In the genomic region with DNA sequence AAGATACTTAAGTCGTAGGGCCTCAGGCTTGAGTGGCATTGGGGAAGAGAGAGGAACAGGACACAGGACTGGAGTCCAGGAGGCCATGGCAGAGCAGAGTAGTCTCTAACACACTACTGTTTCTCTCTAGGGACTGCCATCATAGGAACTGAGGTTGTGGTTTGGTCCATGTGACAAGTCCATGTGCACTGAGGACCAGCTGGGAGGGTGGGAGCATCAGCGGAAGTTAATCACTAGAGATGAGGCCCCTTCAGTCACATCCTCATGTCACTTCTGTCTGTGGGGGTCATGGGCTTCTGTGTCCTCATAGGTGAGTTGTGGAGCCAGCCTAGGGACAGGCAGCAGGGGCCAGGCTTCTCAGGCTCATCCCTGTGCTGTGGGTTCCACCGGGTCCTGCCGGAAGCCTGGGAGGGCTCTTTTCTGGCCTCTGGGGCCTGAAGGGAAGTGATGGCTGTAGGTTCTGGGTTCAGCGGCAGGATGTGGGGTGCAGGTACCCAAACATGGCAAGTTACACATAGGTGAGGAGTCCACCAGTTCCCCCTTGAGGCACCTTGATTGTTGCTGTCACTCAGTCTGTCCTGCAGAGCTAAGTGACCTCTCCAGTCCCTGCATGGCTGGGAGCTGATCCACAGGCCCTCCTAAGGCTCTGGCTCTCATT, we compare ENCODE assay signal across 9 mouse cellular contexts. TPM values are rescaled to one million over a fixed set of nuclear protein-coding genes. Genes with fewer than 3 reads are reported as not detected.
DNase-seq lines count a peak whose midpoint lies in the region; ATAC-seq lines count a peak whose summit lies in the region.
"Had no signal": no experiment of that assay in that cellular context is flagged by ENCODE, and none has a peak within 500 bp of the region (broad histone marks: within the 10 kb centered on the region; RNA-seq: fewer than 3 reads in every experiment).

No protein-coding gene starts in this region.

- H3K4me2 ChIP-seq in neural tube, embryonic 14.5 days (ENCODE audit: low read depth, low read length): no peak overlapping the region
- peak overlapping the region; percentile 33; the same call in 1 of the 2 replicates for H3K4me2 ChIP-seq in intestine, embryonic 15.5 days (replicated peaks)

- ATAC-seq in neural tube, embryonic 14.5 days (ENCODE audit: low read depth): no peak
- 0 out of 2 replicates have a peak, but pooled peaks have one; percentile 1 for ATAC-seq in intestine, embryonic 15.5 days

- H3K4me1 ChIP-seq in neural tube, embryonic 14.5 days (ENCODE audit: control insufficient read depth, insufficient read depth, low read length): peaks cover 25% of the 10 kb centered on the region
- peaks cover 44% of the 10 kb centered on the region for H3K4me1 ChIP-seq in intestine, embryonic 15.5 days (replicated peaks)

- no peaks in the 10 kb centered on the region for H3K9me3 ChIP-seq in neural tube, embryonic 14.5 days (ENCODE audit: control insufficient read depth, low read length)
- no peaks in the 10 kb centered on the region for H3K9me3 ChIP-seq in intestine, embryonic 15.5 days

- DNase-seq in heart, adult 11 months: peak; percentile 94
- no peak for DNase-seq in heart, postnatal 25 days (ENCODE audit: low spot score)
- DNase-seq in neural tube, embryonic 10.5 days (ENCODE audit: extremely low spot score, low spot score): no peak
- peak; percentile 64 for DNase-seq in splenic B cell, adult 2 months (ENCODE audit: low read depth, low spot score)
- DNase-seq in frontal cortex, postnatal 14 days (ENCODE audit: low spot score in 2 of 2): no peak
- DNase-seq in adrenal gland, adult 2 months: no peak

- intact Hi-C loops in heart, postnatal 25 days (cut with DNase I): no loop called here

- H3K36me3 ChIP-seq in neural tube, embryonic 14.5 days (ENCODE audit: control insufficient read depth, insufficient read depth, low read length): peaks cover 12% of the 10 kb centered on the region
- peaks cover 7% of the 10 kb centered on the region for H3K36me3 ChIP-seq in intestine, embryonic 15.5 days
- H3K36me3 ChIP-seq in splenic B cell, adult 2 months (ENCODE audit: control insufficient read depth, insufficient read depth, low read length, poor library complexity, severe bottlenecking): peaks cover 6% of the 10 kb centered on the region

- 0 out of 2 replicates have a peak overlapping the region, but pooled peaks have one; percentile 34 for H3K9ac ChIP-seq in neural tube, embryonic 14.5 days (replicated peaks; ENCODE audit: low read depth, low read length)
- H3K9ac ChIP-seq in intestine, embryonic 15.5 days: peak overlapping the region; percentile 40

- no peak overlapping the region for H3K4me3 ChIP-seq in neural tube, embryonic 14.5 days (ENCODE audit: low read depth, low read length)
- no peak overlapping the region for H3K4me3 ChIP-seq in intestine, embryonic 15.5 days (replicated peaks)

- no peak overlapping the region for H3K27ac ChIP-seq in neural tube, embryonic 14.5 days (ENCODE audit: low read depth, low read length)
- peak overlapping the region; percentile 51; the same call in 1 of the 2 replicates for H3K27ac ChIP-seq in intestine, embryonic 15.5 days

- H3K27me3 ChIP-seq in neural tube, embryonic 14.5 days (ENCODE audit: control insufficient read depth, insufficient read depth, low read length): no peaks in the 10 kb centered on the region
- no peaks in the 10 kb centered on the region for H3K27me3 ChIP-seq in intestine, embryonic 15.5 days (replicated peaks)
- H3K27me3 ChIP-seq in splenic B cell, adult 2 months (ENCODE audit: control insufficient read depth, insufficient read depth, low read length, poor library complexity, severe bottlenecking): no peaks in the 10 kb centered on the region

- 87% methylated on average over 5 of the region's 5 CpGs for WGBS in neural tube, embryonic 14.5 days
- WGBS in intestine, embryonic 15.5 days: 77% methylated on average over 5 of the region's 5 CpGs

RNA-seq across cellular contexts. Expression of a gene that starts 10.0 kb away (rescaled TPM):
- 10 to 100 TPM; 55.0 to 69.6 TPM for total RNA-seq in heart, postnatal 25 days (2021)
- 37.5 and 39.8 TPM in 2 replicates for polyA plus RNA-seq in neural tube, embryonic 14.5 days (2014; fragmentation: Nextera tagmentation; extraction: Ambion mirVana)
- polyA plus RNA-seq in intestine, embryonic 15.5 days (2015; fragmentation: Nextera tagmentation; extraction: Ambion mirVana): 53.1 and 57.0 TPM in 2 replicates
- total RNA-seq in adrenal gland, adult 2 months (2021): 100 to 1,000 TPM in 1 of 2 experiments, 10 to 100 TPM in 1; 72.1 to 101 TPM
- 102 and 119 TPM in 2 replicates for polyA plus RNA-seq in adrenal gland, adult 2 months (2012; rRNA removed)

RNA-seq across cellular contexts. Expression of a gene that starts 10.5 kb away (rescaled TPM):
- 1 to 10 TPM; 9.0 to 9.3 TPM for total RNA-seq in heart, postnatal 25 days (2021)
- 18.6 and 25.8 TPM in 2 replicates for polyA plus RNA-seq in neural tube, embryonic 14.5 days (2014; fragmentation: Nextera tagmentation; extraction: Ambion mirVana)
- polyA plus RNA-seq in intestine, embryonic 15.5 days (2015; fragmentation: Nextera tagmentation; extraction: Ambion mirVana): 71.0 and 112 TPM in 2 replicates
- total RNA-seq in adrenal gland, adult 2 months (2021): 100 to 1,000 TPM; 246 to 281 TPM
- polyA plus RNA-seq in adrenal gland, adult 2 months (2012; rRNA removed): 820 and 833 TPM in 2 replicates

RNA-seq across cellular contexts. Expression of a gene that starts 20.9 kb away (rescaled TPM):
- total RNA-seq in heart, postnatal 25 days (2021): 100 to 1,000 TPM; 703 to 732 TPM
- 537 and 599 TPM in 2 replicates for polyA plus RNA-seq in neural tube, embryonic 14.5 days (2014; fragmentation: Nextera tagmentation; extraction: Ambion mirVana)
- 974 and 1,020 TPM in 2 replicates for polyA plus RNA-seq in intestine, embryonic 15.5 days (2015; fragmentation: Nextera tagmentation; extraction: Ambion mirVana)
- 1,000 to 10,000 TPM; 1,320 to 1,332 TPM for total RNA-seq in adrenal gland, adult 2 months (2021)
- polyA plus RNA-seq in adrenal gland, adult 2 months (2012; rRNA removed): 1,020 and 1,031 TPM in 2 replicates

RNA-seq across cellular contexts. Expression of a gene that starts 22.4 kb away (rescaled TPM):
- 100 to 1,000 TPM; 957 to 967 TPM for total RNA-seq in heart, postnatal 25 days (2021)
- 309 and 366 TPM in 2 replicates for polyA plus RNA-seq in neural tube, embryonic 14.5 days (2014; fragmentation: Nextera tagmentation; extraction: Ambion mirVana)
- 467 and 534 TPM in 2 replicates for polyA plus RNA-seq in intestine, embryonic 15.5 days (2015; fragmentation: Nextera tagmentation; extraction: Ambion mirVana)
- 100 to 1,000 TPM; 295 to 337 TPM for total RNA-seq in adrenal gland, adult 2 months (2021)
- 1,122 and 1,204 TPM in 2 replicates for polyA plus RNA-seq in adrenal gland, adult 2 months (2012; rRNA removed)

RNA-seq across cellular contexts. Expression of a gene that starts 24.5 kb away (rescaled TPM):
- total RNA-seq in heart, postnatal 25 days (2021): 1 to 10 TPM; 3.4 to 4.0 TPM
- polyA plus RNA-seq in neural tube, embryonic 14.5 days (2014; fragmentation: Nextera tagmentation; extraction: Ambion mirVana): 169 and 231 TPM in 2 replicates
- polyA plus RNA-seq in intestine, embryonic 15.5 days (2015; fragmentation: Nextera tagmentation; extraction: Ambion mirVana): 4.9 and 6.5 TPM in 2 replicates
- total RNA-seq in adrenal gland, adult 2 months (2021): 1 to 10 TPM in 1 of 2 experiments, under 1 TPM in 1; 0.72 to 3.0 TPM
- 2.5 and 4.0 TPM in 2 replicates for polyA plus RNA-seq in adrenal gland, adult 2 months (2012; rRNA removed)
- total RNA-seq: megakaryocyte-erythroid progenitor cell, adult 5-6 weeks had no signal

Comparison
In these comparisons a context has a peak if more than half of its experiments do, and no peak if none do; other contexts are left out.
1. DNase-seq: peak in heart, adult 11 months (single experiment) and splenic B cell, adult 2 months (single experiment); none in heart, postnatal 25 days (single experiment), neural tube, embryonic 10.5 days (single experiment), frontal cortex, postnatal 14 days (0 of 2) and adrenal gland, adult 2 months (single experiment).